Mouse (Mus musculus) myocyte (in vitro differentiated cells): ENCODE results near the gene L2hgdh. TPM values are rescaled to one million over a fixed set of nuclear protein-coding genes. Genes with fewer than 3 reads are reported as not detected.

Experiments used
- H3K27me3 ChIP-seq: one replicate; pipeline ENCODE4 v1.6.1; 2011; ENCODE audit not compliant: control insufficient read depth, insufficient read depth, insufficient read length
- H3K36me3 ChIP-seq: one replicate; pipeline ENCODE4 v1.6.1; 2011; ENCODE audit not compliant: control insufficient read depth, insufficient read depth
- H3K4me2 ChIP-seq: one replicate; pipeline ENCODE4 v1.6.1; 2011; ENCODE audit warnings: low read depth, control low read depth
- H3K4me3 ChIP-seq: one replicate; pipeline ENCODE4 v1.5.1; 2011; ENCODE audit warnings: mild to moderate bottlenecking, control low read depth, moderate library complexity
- H3K79me2 ChIP-seq: one replicate; pipeline ENCODE4 v1.6.1; 2011; ENCODE audit not compliant: control insufficient read depth, insufficient read depth
- H3ac ChIP-seq: one replicate; pipeline ENCODE4 v1.6.1; 2011; ENCODE audit not compliant: control insufficient read depth, insufficient read length
- CEBPB ChIP-seq: IDR thresholded peaks from 2 replicates; pipeline ENCODE4 v1.6.1; 2011; ENCODE audit warnings: mild to moderate bottlenecking, moderate library complexity; ENCODE audit not compliant: poor library complexity, insufficient read depth, severe bottlenecking
- E2F4 ChIP-seq: IDR thresholded peaks from one replicate; pipeline ENCODE4 v1.6.1; 2011; ENCODE audit warnings: mild to moderate bottlenecking, control low read depth, moderate library complexity; ENCODE audit not compliant: insufficient read depth
- MAX ChIP-seq: IDR thresholded peaks from one replicate; pipeline ENCODE4 v1.6.1; 2011; ENCODE audit warnings: low read depth, mild to moderate bottlenecking, control low read depth
- MYOD1 ChIP-seq, 3 experiments: IDR thresholded peaks; one replicate each; pipeline ENCODE4 v1.6.1; 2011; ENCODE audit warnings: control low read depth in 2 of 3, low read depth in 2 of 3, mild to moderate bottlenecking in 2 of 3, moderate library complexity in 1 of 3; ENCODE audit not compliant: insufficient read length in 2 of 3, control insufficient read depth in 1 of 3
- MYOG ChIP-seq, 3 experiments: IDR thresholded peaks; one replicate each; pipeline ENCODE4 v1.6.1; 2011; ENCODE audit warnings: control low read depth in 2 of 3, low read depth in 2 of 3, mild to moderate bottlenecking in 2 of 3; ENCODE audit not compliant: insufficient read length in 2 of 3, control insufficient read depth in 1 of 3, insufficient read depth in 1 of 3
- POLR2A ChIP-seq: IDR thresholded peaks from one replicate; pipeline ENCODE4 v1.6.1; 2011; ENCODE audit warnings: low read depth, mild to moderate bottlenecking, control low read depth, moderate library complexity; ENCODE audit not compliant: insufficient read length
- POLR2AphosphoS2 ChIP-seq: IDR thresholded peaks from one replicate; pipeline ENCODE4 v1.6.1; 2011; ENCODE audit warnings: low read depth, control low read depth; ENCODE audit not compliant: insufficient read length
- REST ChIP-seq: IDR thresholded peaks from one replicate; pipeline ENCODE4 v1.6.1; 2011; ENCODE audit warnings: mild to moderate bottlenecking, control low read depth, moderate library complexity; ENCODE audit not compliant: insufficient read depth, insufficient read length
- SRF ChIP-seq: IDR thresholded peaks from one replicate; pipeline ENCODE4 v1.6.1; 2011; ENCODE audit warnings: low read depth; ENCODE audit not compliant: control insufficient read depth, insufficient read length
- TCF12 ChIP-seq: IDR thresholded peaks from one replicate; pipeline ENCODE4 v1.6.1; 2011; ENCODE audit warnings: mild to moderate bottlenecking, control low read depth; ENCODE audit not compliant: poor library complexity, insufficient read depth, severe bottlenecking
- TCF3 ChIP-seq: IDR thresholded peaks from one replicate; pipeline ENCODE4 v1.6.1; 2011; ENCODE audit warnings: low read depth, control low read depth; ENCODE audit not compliant: insufficient read length
- USF1 ChIP-seq: IDR thresholded peaks from one replicate; pipeline ENCODE4 v1.6.1; 2011; ENCODE audit warnings: low read depth, mild to moderate bottlenecking, control low read depth, moderate library complexity
- polyA plus RNA-seq: library from polyadenylated mRNA; unstranded; fragments of >200 nt; fragmentation: generic; extraction: Trizol; gene quantifications from one replicate; pipeline ENCODE4 v1.2.1, GENCODE M21; 2012; ENCODE audit warnings: missing spikeins

The L2hgdh gene
- polyA plus RNA-seq, 1 experiment: 2.8 TPM

DNA sequence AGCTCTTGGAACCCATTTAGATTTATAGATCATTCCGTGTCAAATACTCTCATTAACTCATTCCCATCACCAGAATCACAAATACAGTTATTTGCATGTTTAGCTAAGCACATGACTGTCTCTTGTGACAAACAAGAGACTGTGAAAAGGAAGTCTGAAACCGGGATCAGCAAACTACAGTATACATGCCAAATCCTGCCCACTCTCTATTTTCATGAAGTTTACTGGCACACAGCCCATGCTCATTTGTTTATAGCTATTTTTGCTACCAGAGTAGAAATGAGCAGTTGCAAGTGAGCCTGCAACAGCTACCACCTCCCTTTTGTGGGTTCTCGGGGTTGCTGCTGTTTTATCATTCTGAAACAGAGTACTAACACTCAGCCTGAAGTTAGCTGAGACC lies 79.8 kb downstream of the L2hgdh start:
- TF ChIP-seq MAX (no peak), E2F4 (no peak), REST (no peak), USF1 (no peak), POLR2A (no peak), MYOG (IDR thresholded peaks at IDR 0.05; ENCODE audit: control insufficient read depth in 1 of 3, insufficient read depth in 1 of 3, insufficient read length in 2 of 3, low read depth in 2 of 3) (no peak), TCF3 (no peak), CEBPB (no peak), MYOD1 (IDR thresholded peaks at IDR 0.05; ENCODE audit: control insufficient read depth in 1 of 3, insufficient read length in 2 of 3, low read depth in 2 of 3) (no peak), POLR2AphosphoS2 (no peak), SRF (no peak), TCF12 (no peak)
- no peak overlapping the region for H3K4me3 ChIP-seq
- H3K79me2 ChIP-seq: no peaks in the 10 kb centered on the region
- H3K36me3 ChIP-seq: peaks cover 19% of the 10 kb centered on the region
- H3ac ChIP-seq: no peak overlapping the region
- no peaks in the 10 kb centered on the region for H3K27me3 ChIP-seq
- H3K4me2 ChIP-seq: no peak overlapping the region

- H3K4me2 ChIP-seq: no peak overlapping the region
- H3K36me3 ChIP-seq: peaks cover 19% of the 10 kb centered on the region
- H3K79me2 ChIP-seq: no peaks in the 10 kb centered on the region
- no peak overlapping the region for H3ac ChIP-seq
- H3K27me3 ChIP-seq: no peaks in the 10 kb centered on the region
- no peak overlapping the region for H3K4me3 ChIP-seq
- no peak for TF ChIP-seq TCF3
- TF ChIP-seq MYOG (IDR thresholded peaks at IDR 0.05; ENCODE audit: control insufficient read depth in 1 of 3, insufficient read depth in 1 of 3, insufficient read length in 2 of 3, low read depth in 2 of 3): no peak
- TF ChIP-seq MYOD1 (IDR thresholded peaks at IDR 0.05; ENCODE audit: control insufficient read depth in 1 of 3, insufficient read length in 2 of 3, low read depth in 2 of 3): no peak
Observed at GRCm38 (mm10) chr12:69642877-69643276, 81.8 kb downstream of the L2hgdh start.

Other genes starting within 250 kb of the L2hgdh start
- 14.6 TPM for gene Vcpkmt, start 141.8 kb downstream of the L2hgdh start, polyA plus RNA-seq
- 6.0 TPM for gene Sos2, start 43.0 kb downstream of the L2hgdh start, polyA plus RNA-seq
- gene Atp5s, start 77 bp upstream of the L2hgdh start, polyA plus RNA-seq: 9.3 TPM
- 0.05 TPM for gene Cdkl1, start 66.4 kb upstream of the L2hgdh start, polyA plus RNA-seq
- 0.36 TPM for gene Atl1, start 167.7 kb upstream of the L2hgdh start, polyA plus RNA-seq
- gene Map4k5, start 168.3 kb upstream of the L2hgdh start, polyA plus RNA-seq: 6.1 TPM